Mouse (Mus musculus) heart, postnatal 0 days (tissue): ENCODE results near the gene Kansl1.

ENCODE experiments used
- CTCF ChIP-seq: IDR thresholded peaks from 2 replicates; pipeline ENCODE4 v1.5.1; 2016; ENCODE audit warnings: antibody characterized with exemption, control low read depth, low read depth
- EP300 ChIP-seq: IDR thresholded peaks from 2 replicates; pipeline ENCODE4 v1.6.1; 2016; ENCODE audit warnings: antibody characterized with exemption, low read depth

DNA sequence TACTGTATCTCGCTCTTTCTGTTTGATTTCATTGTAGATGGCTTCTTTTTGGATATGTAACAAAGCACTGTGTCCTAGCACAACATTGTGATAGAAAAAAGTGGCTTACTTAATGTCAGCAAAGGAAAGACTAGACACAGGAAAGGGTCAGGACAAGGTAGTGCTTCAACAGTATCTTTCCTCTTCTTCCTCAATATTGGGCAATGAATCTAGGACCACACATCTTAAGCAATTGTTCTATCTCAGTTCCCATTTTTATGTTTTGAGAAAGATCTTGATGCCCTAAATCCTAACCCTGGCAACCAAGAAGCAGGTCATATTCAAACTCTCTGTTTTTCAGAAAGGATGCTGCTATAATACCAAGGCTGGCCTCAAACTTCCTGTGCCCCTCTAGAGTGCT, 81.4 kb downstream of the Kansl1 start:
- TF ChIP-seq CTCF (no peak), EP300 (no peak)
